Mouse (Mus musculus): ENCODE data around the gene Supt5. TPM values are rescaled to one million over a fixed set of nuclear protein-coding genes. Genes with fewer than 3 reads are reported as not detected.

Supt5 gene
- polyA plus RNA-seq, 1 experiment = 8.3 TPM

DNA sequence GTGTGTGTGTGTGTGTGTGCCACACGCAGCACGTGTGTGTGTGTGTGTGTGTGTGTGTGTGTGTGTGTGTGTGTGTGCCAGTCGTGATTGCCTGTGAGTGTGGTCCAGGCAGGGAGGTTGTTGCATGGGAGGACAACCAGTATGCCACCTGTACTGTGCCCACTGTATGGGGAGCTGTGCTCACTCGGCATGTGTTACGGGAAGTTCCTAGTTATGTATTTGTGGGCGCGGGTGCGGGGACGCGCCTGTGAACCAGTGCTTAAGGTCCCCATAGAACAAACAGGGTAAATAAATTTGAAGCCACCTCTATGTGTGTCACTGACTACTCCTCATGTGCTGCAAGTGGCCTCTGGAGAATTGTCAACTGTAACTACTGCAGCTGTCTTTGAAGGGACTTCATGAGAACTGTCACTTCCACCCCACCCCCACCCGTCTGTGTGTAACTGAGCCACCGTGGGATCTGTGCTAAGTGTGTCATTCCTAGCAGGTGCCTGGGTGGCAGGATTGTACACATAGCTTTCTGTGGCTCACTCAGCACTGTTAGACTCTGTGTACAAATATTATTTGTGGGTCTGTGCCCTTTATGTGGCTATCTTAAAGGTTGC, 43.9 kb upstream of the Supt5 start:
- Histone ChIP-seq H3K9me3 (ENCODE audit: control insufficient read depth, low read length) (no peaks in the 10 kb centered on the region), H3K4me3 (replicated peaks) (peak overlapping the region; percentile 62), H3K27me3 (ENCODE audit: control insufficient read depth) (peaks cover 5% of the 10 kb centered on the region), H3K4me1 (ENCODE audit: control insufficient read depth) (peaks cover 83% of the 10 kb centered on the region), H3K36me3 (ENCODE audit: control insufficient read depth) (peaks cover 27% of the 10 kb centered on the region)
- TF ChIP-seq GATA1 (IDR thresholded peaks at IDR 0.05; ENCODE audit: low read length) = no peak
- no peak for TF ChIP-seq TAL1 (IDR thresholded peaks at IDR 0.05; ENCODE audit: low read length)

DNA sequence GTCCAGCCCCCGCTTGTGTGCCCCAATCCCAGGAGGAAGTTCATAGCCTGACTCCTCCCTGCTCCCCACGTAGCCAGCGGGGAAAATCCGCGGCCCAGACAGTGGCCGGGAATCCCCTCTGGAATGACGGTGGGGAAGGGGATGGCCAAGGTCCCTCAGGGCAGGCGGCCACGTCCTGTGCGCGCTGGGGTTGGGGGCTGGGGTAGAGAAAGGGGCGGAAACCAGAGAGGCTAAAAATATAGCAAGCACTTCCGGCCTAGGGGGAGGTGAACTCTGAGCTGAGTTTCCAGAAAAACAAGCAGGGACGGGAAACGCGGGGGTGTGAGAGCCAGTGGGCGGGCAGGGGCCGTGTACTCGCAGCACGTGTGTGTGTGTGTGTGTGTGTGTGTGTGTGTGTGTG, 43.4 kb upstream of the Supt5 start:
- no peak for TF ChIP-seq TAL1 (IDR thresholded peaks at IDR 0.05; ENCODE audit: low read length)
- no peak for TF ChIP-seq GATA1 (IDR thresholded peaks at IDR 0.05; ENCODE audit: low read length)
- H3K9me3 ChIP-seq (ENCODE audit: control insufficient read depth, low read length) = no peaks in the 10 kb centered on the region
- peaks cover 27% of the 10 kb centered on the region for H3K36me3 ChIP-seq (ENCODE audit: control insufficient read depth)
- H3K4me3 ChIP-seq (replicated peaks) = peak overlapping the region; percentile 62
- peaks cover 88% of the 10 kb centered on the region for H3K4me1 ChIP-seq (ENCODE audit: control insufficient read depth)
- peaks cover 5% of the 10 kb centered on the region for H3K27me3 ChIP-seq (ENCODE audit: control insufficient read depth)

DNA sequence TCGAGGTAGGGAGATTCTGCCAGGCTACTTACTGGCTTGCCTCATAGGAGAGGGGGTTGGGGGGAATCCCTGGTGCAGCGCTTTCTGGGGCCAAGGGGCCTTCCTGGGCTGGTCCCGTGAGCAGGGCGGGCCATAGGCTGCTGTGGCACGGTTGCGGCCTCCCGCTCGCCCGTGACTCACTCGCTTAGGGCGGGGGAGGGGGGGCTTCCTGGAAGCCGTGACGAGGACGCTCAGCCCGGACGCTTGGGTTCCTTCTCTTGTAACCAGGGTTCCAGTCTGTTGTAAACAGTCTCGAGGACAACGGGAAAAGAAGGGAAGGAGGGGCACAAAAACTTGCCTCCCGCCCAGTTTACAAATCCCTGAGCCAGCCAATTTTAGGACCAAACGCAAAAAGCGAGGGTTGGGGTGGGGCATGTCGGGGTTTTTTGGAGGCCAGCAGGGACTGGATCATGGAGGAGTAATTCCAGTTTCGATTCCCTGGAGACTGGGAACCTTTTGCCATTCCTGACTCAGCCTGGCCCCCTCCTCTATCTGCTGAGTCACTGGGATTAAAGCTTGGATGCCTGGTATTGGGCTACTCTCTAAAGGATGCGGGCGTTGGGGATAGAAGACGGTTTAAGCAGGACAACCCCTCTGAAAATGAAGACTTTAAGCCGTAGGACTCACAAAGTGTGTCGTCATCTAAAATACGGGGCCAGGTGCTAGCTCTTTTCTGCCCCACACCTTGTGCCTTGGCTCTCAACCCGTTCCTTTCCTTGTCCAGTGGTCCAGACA, 42.7 kb upstream of the Supt5 start:
- peaks cover 5% of the 10 kb centered on the region for H3K27me3 ChIP-seq (ENCODE audit: control insufficient read depth)
- peaks cover 21% of the 10 kb centered on the region for H3K36me3 ChIP-seq (ENCODE audit: control insufficient read depth)
- H3K4me3 ChIP-seq (replicated peaks) = peak overlapping the region; percentile 62
- TF ChIP-seq GATA1 (IDR thresholded peaks at IDR 0.05; ENCODE audit: low read length) = no peak
- TF ChIP-seq TAL1 (IDR thresholded peaks at IDR 0.05; ENCODE audit: low read length) = no peak
- H3K9me3 ChIP-seq (ENCODE audit: control insufficient read depth, low read length) = no peaks in the 10 kb centered on the region
- H3K4me1 ChIP-seq (ENCODE audit: control insufficient read depth) = peaks cover 91% of the 10 kb centered on the region

GRCm38 (mm10) chr7:28380237-28381016, 41.9 kb upstream of the Supt5 start, which contains the start of gene Zfp36:
Zfp36 (minus strand) TSS chr7:28380253.
- TF ChIP-seq TAL1 (IDR thresholded peaks at IDR 0.05; ENCODE audit: low read length) = no peak
- no peak for TF ChIP-seq GATA1 (IDR thresholded peaks at IDR 0.05; ENCODE audit: low read length)
- Histone ChIP-seq H3K4me3 (replicated peaks) (peak within 1 kb of the TSS; percentile 75), H3K27me3 (ENCODE audit: control insufficient read depth) (peaks cover 5% of the 10 kb centered on the region), H3K9me3 (ENCODE audit: control insufficient read depth, low read length) (no peaks in the 10 kb centered on the region), H3K4me1 (ENCODE audit: control insufficient read depth) (peaks cover 95% of the 10 kb centered on the region), H3K36me3 (ENCODE audit: control insufficient read depth) (peaks cover 13% of the 10 kb centered on the region)

GRCm38 (mm10) chr7:28378769-28379651, 40.5 kb upstream of the Supt5 start:
- H3K4me1 ChIP-seq (ENCODE audit: control insufficient read depth) = peaks cover 98% of the 10 kb centered on the region
- H3K4me3 ChIP-seq (replicated peaks) = peak overlapping the region; percentile 75
- H3K36me3 ChIP-seq (ENCODE audit: control insufficient read depth) = peaks cover 9% of the 10 kb centered on the region

GRCm38 (mm10) chr7:28378066-28378690, 39.6 kb upstream of the Supt5 start:
- Histone ChIP-seq H3K27me3 (ENCODE audit: control insufficient read depth) (peaks cover 5% of the 10 kb centered on the region), H3K4me3 (replicated peaks) (peak overlapping the region; percentile 75), H3K36me3 (ENCODE audit: control insufficient read depth) (peaks cover 9% of the 10 kb centered on the region), H3K9me3 (ENCODE audit: control insufficient read depth, low read length) (no peaks in the 10 kb centered on the region), H3K4me1 (ENCODE audit: control insufficient read depth) (peaks cover 97% of the 10 kb centered on the region)
- TF ChIP-seq GATA1 (IDR thresholded peaks at IDR 0.05; ENCODE audit: low read length) = no peak
- no peak for TF ChIP-seq TAL1 (IDR thresholded peaks at IDR 0.05; ENCODE audit: low read length)

More at GRCm38 (mm10) chr7:28378769-28379651, 40.5 kb upstream of the Supt5 start:
- H3K9me3 ChIP-seq (ENCODE audit: control insufficient read depth, low read length) = no peaks in the 10 kb centered on the region
- TF ChIP-seq GATA1 (IDR thresholded peaks at IDR 0.05; ENCODE audit: low read length) = no peak
- no peak for TF ChIP-seq TAL1 (IDR thresholded peaks at IDR 0.05; ENCODE audit: low read length)
- H3K27me3 ChIP-seq (ENCODE audit: control insufficient read depth) = peaks cover 5% of the 10 kb centered on the region

GRCm38 (mm10) chr7:28377190-28378065, 38.9 kb upstream of the Supt5 start:
- no peaks in the 10 kb centered on the region for H3K9me3 ChIP-seq (ENCODE audit: control insufficient read depth, low read length)
- peaks cover 5% of the 10 kb centered on the region for H3K27me3 ChIP-seq (ENCODE audit: control insufficient read depth)
- H3K4me3 ChIP-seq (replicated peaks) = peak overlapping the region; percentile 75
- H3K4me1 ChIP-seq (ENCODE audit: control insufficient read depth) = peaks cover 97% of the 10 kb centered on the region
- TF ChIP-seq TAL1 (IDR thresholded peaks at IDR 0.05; ENCODE audit: low read length) (no peak), GATA1 (IDR thresholded peaks at IDR 0.05; ENCODE audit: low read length) (no peak)
- peaks cover 9% of the 10 kb centered on the region for H3K36me3 ChIP-seq (ENCODE audit: control insufficient read depth)

Measured in erythroblast, embryonic 14.5 days (primary cell).